Mouse (Mus musculus) midbrain, embryonic 13.5 days (tissue): ENCODE data around the gene Mief2. TPM values are rescaled to one million over a fixed set of nuclear protein-coding genes. Genes with fewer than 3 reads are reported as not detected.
A peak's percentile ranks its signal among the peaks of the same experiment; 100 is the strongest.

ENCODE experiments used
- ATAC-seq: fragments of 200-750 bp; cut with Nextera tagmentation; 2 replicates; pipeline ENCODE4 v1.8.0; 2017; ENCODE audit warnings: mild to moderate bottlenecking, moderate TSS enrichment, moderate library complexity
- H3K27ac ChIP-seq: fragments of 300-500 bp; sonication (generic); 2 replicates; pipeline ENCODE4 v1.5.1; 2015; ENCODE audit warnings: inconsistent platforms, mild to moderate bottlenecking, moderate library complexity
- H3K27me3 ChIP-seq: fragments of 300-500 bp; sonication (generic); 2 replicates; pipeline ENCODE4 v1.6.1; 2015; ENCODE audit warnings: mild to moderate bottlenecking, inconsistent platforms
- H3K36me3 ChIP-seq: fragments of 300-500 bp; sonication (generic); 2 replicates; pipeline ENCODE4 v1.6.1; 2015; ENCODE audit warnings: mild to moderate bottlenecking, inconsistent platforms
- H3K4me1 ChIP-seq: fragments of 300-500 bp; sonication (generic); replicated peaks from 2 replicates; pipeline ENCODE4 v1.6.1; 2015; ENCODE audit warnings: inconsistent platforms
- H3K4me2 ChIP-seq: fragments of 300-500 bp; sonication (generic); replicated peaks from 2 replicates; pipeline ENCODE4 v1.6.1; 2015; ENCODE audit warnings: moderate library complexity, mild to moderate bottlenecking, inconsistent platforms
- H3K4me3 ChIP-seq: fragments of 300-500 bp; sonication (generic); replicated peaks from 2 replicates; pipeline ENCODE4 v1.5.1; 2015; ENCODE audit warnings: mild to moderate bottlenecking, inconsistent platforms
- H3K9ac ChIP-seq: fragments of 300-500 bp; sonication (generic); replicated peaks from 2 replicates; pipeline ENCODE4 v1.6.1; 2015; ENCODE audit warnings: mild to moderate bottlenecking, inconsistent platforms
- H3K9me3 ChIP-seq: fragments of 300-500 bp; sonication (generic); 2 replicates; pipeline ENCODE4 v1.6.1; 2016; ENCODE audit warnings: mild to moderate bottlenecking, inconsistent platforms
- WGBS: fragments of 180-500 bp; shearing (Covaris S2); methylation state at CpG from one replicate; pipeline ENCODE4 v1.1.7; 2015; 5-methylcytosine and 5-hydroxymethylcytosine counted together
- polyA plus RNA-seq: library from polyadenylated mRNA; unstranded; fragments of >200 nt; fragmentation: Nextera tagmentation; extraction: Ambion mirVana; gene quantifications from 2 replicates; pipeline ENCODE4 v1.2.1, GENCODE M21; 2015

The Mief2 gene
- polyA plus RNA-seq, result 18.4 and 18.6 TPM in 2 replicates

GRCm38 (mm10) chr11:60728260-60728761 is at the start of gene Mief2:
TSS of gene Mief2 (plus strand) at chr11:60728398.
- Histone ChIP-seq H3K4me2 (peak within 1 kb of the TSS; percentile 64), H3K4me1 (peaks cover 32% of the 10 kb centered on the region), H3K9ac (peak within 1 kb of the TSS; percentile 85), H3K9me3 (no peaks in the 10 kb centered on the region), H3K36me3 (peaks cover 50% of the 10 kb centered on the region), H3K4me3 (peak within 1 kb of the TSS; percentile 85), H3K27me3 (no peaks in the 10 kb centered on the region), H3K27ac (peak within 1 kb of the TSS; percentile 86)
- ATAC-seq, result peak; percentile 94
- WGBS, result under 1% methylated on average over 44 of the region's 44 CpGs

GRCm38 (mm10) chr11:60696165-60696564 is 32.0 kb upstream of the Mief2 start:
- Histone ChIP-seq H3K27me3 (no peaks in the 10 kb centered on the region), H3K9ac (no peak overlapping the region), H3K9me3 (no peaks in the 10 kb centered on the region), H3K4me2 (no peak overlapping the region), H3K27ac (no peak overlapping the region), H3K4me1 (peaks cover 19% of the 10 kb centered on the region), H3K4me3 (no peak overlapping the region), H3K36me3 (no peaks in the 10 kb centered on the region)
- WGBS, result 66% methylated on average over 1 of the region's 1 CpGs
- no peak for ATAC-seq

- 64% methylated on average over 2 of the region's 2 CpGs for WGBS
- H3K27me3 ChIP-seq, result no peaks in the 10 kb centered on the region
- no peak overlapping the region for H3K9ac ChIP-seq
- no peak for ATAC-seq
- peaks cover 33% of the 10 kb centered on the region for H3K4me1 ChIP-seq
- no peak overlapping the region for H3K4me3 ChIP-seq
- 0 out of 2 replicates have a peak, but pooled peaks cover under 1% of the 10 kb centered on the region for H3K36me3 ChIP-seq
- H3K4me2 ChIP-seq, result no peak overlapping the region
- H3K9me3 ChIP-seq, result no peaks in the 10 kb centered on the region
- H3K27ac ChIP-seq, result peak overlapping the region; percentile 94; the same call in 1 of the 2 replicates
Observed at GRCm38 (mm10) chr11:60697561-60697960, 30.6 kb upstream of the Mief2 start.

GRCm38 (mm10) chr11:60698806-60699523 is 29.2 kb upstream of the Mief2 start:
- no peaks in the 10 kb centered on the region for H3K27me3 ChIP-seq
- H3K4me1 ChIP-seq, result peaks cover 47% of the 10 kb centered on the region
- H3K27ac ChIP-seq, result peak overlapping the region; percentile 94
- peaks cover 8% of the 10 kb centered on the region; the same call in 1 of the 2 replicates for H3K36me3 ChIP-seq
- H3K4me3 ChIP-seq, result peak overlapping the region; percentile 89
- no peaks in the 10 kb centered on the region for H3K9me3 ChIP-seq
- H3K4me2 ChIP-seq, result peak overlapping the region; percentile 88
- peak overlapping the region; percentile 52 for H3K9ac ChIP-seq
- ATAC-seq, result peak; percentile 62
- WGBS, result under 1% methylated on average over 22 of the region's 22 CpGs

- ATAC-seq, result peak; percentile 90
- Histone ChIP-seq H3K27ac (peak within 1 kb of the TSS; percentile 94), H3K9ac (peak within 1 kb of the TSS; percentile 97), H3K9me3 (no peaks in the 10 kb centered on the region), H3K4me2 (peak within 1 kb of the TSS; percentile 88), H3K36me3 (peaks cover 14% of the 10 kb centered on the region), H3K4me1 (peaks cover 48% of the 10 kb centered on the region), H3K27me3 (no peaks in the 10 kb centered on the region), H3K4me3 (peak within 1 kb of the TSS; percentile 89)
- WGBS, result under 1% methylated on average over 66 of the region's 73 CpGs
Observed at GRCm38 (mm10) chr11:60699524-60700075, 28.6 kb upstream of the Mief2 start, which contains the start of gene Llgl1. TSS of gene Llgl1 (plus strand) at chr11:60699723.

- Histone ChIP-seq H3K4me2 (peak overlapping the region; percentile 88), H3K4me1 (peaks cover 48% of the 10 kb centered on the region)
- ATAC-seq, result no peak
Observed at GRCm38 (mm10) chr11:60700320-60701185, 27.6 kb upstream of the Mief2 start.

GRCm38 (mm10) chr11:60701611-60702010 is 26.6 kb upstream of the Mief2 start:
- H3K27me3 ChIP-seq, result no peaks in the 10 kb centered on the region
- H3K4me2 ChIP-seq, result peak overlapping the region; percentile 88
- H3K4me1 ChIP-seq, result peaks cover 48% of the 10 kb centered on the region
- ATAC-seq, result no peak
- no peaks in the 10 kb centered on the region for H3K9me3 ChIP-seq
- H3K27ac ChIP-seq, result no peak overlapping the region
- peaks cover 34% of the 10 kb centered on the region for H3K36me3 ChIP-seq
- H3K9ac ChIP-seq, result no peak overlapping the region; the same call in 1 of the 2 replicates
- WGBS, result 90% methylated on average over 2 of the region's 4 CpGs
- peak overlapping the region; percentile 89; the same call in 1 of the 2 replicates for H3K4me3 ChIP-seq

More at GRCm38 (mm10) chr11:60700320-60701185, 27.6 kb upstream of the Mief2 start:
- Histone ChIP-seq H3K9ac (peak overlapping the region; percentile 97), H3K4me3 (peak overlapping the region; percentile 89), H3K27me3 (no peaks in the 10 kb centered on the region), H3K9me3 (no peaks in the 10 kb centered on the region), H3K36me3 (peaks cover 24% of the 10 kb centered on the region), H3K27ac (peak overlapping the region; percentile 94; the same call in 1 of the 2 replicates)
- WGBS, result 25% methylated on average over 12 of the region's 12 CpGs

- no peak overlapping the region; the same call in 1 of the 2 replicates for H3K4me3 ChIP-seq
- H3K36me3 ChIP-seq, result peaks cover 49% of the 10 kb centered on the region
- H3K9ac ChIP-seq, result 0 out of 2 replicates have a peak overlapping the region, but pooled peaks have one; percentile 11
- peaks cover 48% of the 10 kb centered on the region for H3K4me1 ChIP-seq
- WGBS, result 19% methylated on average over 4 of the region's 4 CpGs
- no peaks in the 10 kb centered on the region for H3K27me3 ChIP-seq
- no peaks in the 10 kb centered on the region for H3K9me3 ChIP-seq
- H3K27ac ChIP-seq, result 0 out of 2 replicates have a peak overlapping the region, but pooled peaks have one; percentile 30
- H3K4me2 ChIP-seq, result peak overlapping the region; percentile 27; the same call in 1 of the 2 replicates
- ATAC-seq, result peak; percentile 28; the same call in 1 of the 2 replicates
Observed at GRCm38 (mm10) chr11:60703131-60703530, 25.1 kb upstream of the Mief2 start.

- WGBS, result 96% methylated on average over 19 of the region's 19 CpGs
- Histone ChIP-seq H3K27ac (no peak overlapping the region), H3K9ac (no peak overlapping the region), H3K9me3 (no peaks in the 10 kb centered on the region), H3K4me2 (no peak overlapping the region), H3K4me3 (no peak overlapping the region), H3K4me1 (peaks cover 38% of the 10 kb centered on the region), H3K27me3 (no peaks in the 10 kb centered on the region), H3K36me3 (peaks cover 61% of the 10 kb centered on the region)
- no peak for ATAC-seq
Observed at GRCm38 (mm10) chr11:60704023-60704880, 23.9 kb upstream of the Mief2 start.

GRCm38 (mm10) chr11:60705255-60705654 is 22.9 kb upstream of the Mief2 start:
- H3K4me1 ChIP-seq, result peaks cover 37% of the 10 kb centered on the region
- no peak overlapping the region for H3K9ac ChIP-seq
- H3K27me3 ChIP-seq, result no peaks in the 10 kb centered on the region
- H3K36me3 ChIP-seq, result peaks cover 71% of the 10 kb centered on the region
- 94% methylated on average over 3 of the region's 3 CpGs for whole genome bisulfite sequencing
- no peaks in the 10 kb centered on the region for H3K9me3 ChIP-seq
- H3K4me3 ChIP-seq, result no peak overlapping the region
- ATAC-seq, result no peak
- H3K4me2 ChIP-seq, result no peak overlapping the region
- H3K27ac ChIP-seq, result no peak overlapping the region

- no peaks in the 10 kb centered on the region for H3K27me3 ChIP-seq
- peaks cover 29% of the 10 kb centered on the region for H3K4me1 ChIP-seq
- no peak overlapping the region for H3K9ac ChIP-seq
- H3K36me3 ChIP-seq, result peaks cover 79% of the 10 kb centered on the region
- no peak overlapping the region for H3K27ac ChIP-seq
- no peaks in the 10 kb centered on the region for H3K9me3 ChIP-seq
- 95% methylated on average over 7 of the region's 7 CpGs for WGBS
- no peak overlapping the region for H3K4me3 ChIP-seq
- no peak for ATAC-seq
- H3K4me2 ChIP-seq, result no peak overlapping the region
Observed at GRCm38 (mm10) chr11:60706076-60706475, 22.1 kb upstream of the Mief2 start.
